Comparison of ENCODE assay signal across 8 mouse cellular contexts in genomic region chr6:38065501-38066122, GRCm38 (mm10). TPM values are rescaled to one million over a fixed set of nuclear protein-coding genes. Genes with fewer than 3 reads are reported as not detected.
A peak's percentile ranks its signal among the peaks of the same experiment; 100 is the strongest.
DNase-seq lines count a peak whose midpoint lies in the region; ATAC-seq and TF ChIP-seq lines count a peak whose summit lies in the region.

No protein-coding gene starts in this region.

- H3K4me2 ChIP-seq in neural tube, embryonic 12.5 days (replicated peaks): no peak overlapping the region
- H3K4me2 ChIP-seq in midbrain, postnatal 0 days (ENCODE audit: low read depth, low read length, poor library complexity, severe bottlenecking): no peak overlapping the region

- no peak for DNase-seq in neural tube, embryonic 10.5 days (ENCODE audit: extremely low spot score, low spot score)
- peak; percentile 61 for DNase-seq in layer of hippocampus, adult 9-10 months (ENCODE audit: low spot score)
- DNase-seq in midbrain, postnatal 0 days (ENCODE audit: low spot score): peak; percentile 35
- no peak for DNase-seq in adipocyte (ENCODE audit: low spot score)
- no peak for DNase-seq in gastrocnemius, postnatal 14 days
- DNase-seq in heart, postnatal 4 days: no peak

- TF ChIP-seq CTCF in cortical plate, adult 2 months (IDR thresholded peaks at IDR 0.05; ENCODE audit: extremely low read depth, insufficient read depth, low read length): no peak
- no peak for TF ChIP-seq CTCF in midbrain, postnatal 0 days (IDR thresholded peaks at IDR 0.05)

- H3K9me3 ChIP-seq in neural tube, embryonic 12.5 days: 0 out of 2 replicates have a peak, but pooled peaks cover 7% of the 10 kb centered on the region
- H3K9me3 ChIP-seq in midbrain, postnatal 0 days (ENCODE audit: low read length): no peaks in the 10 kb centered on the region

- H3K27me3 ChIP-seq in neural tube, embryonic 12.5 days (replicated peaks): no peaks in the 10 kb centered on the region
- no peaks in the 10 kb centered on the region for H3K27me3 ChIP-seq in midbrain, postnatal 0 days (ENCODE audit: insufficient read depth, low read length)

- H3K9ac ChIP-seq in neural tube, embryonic 12.5 days: no peak overlapping the region
- no peak overlapping the region for H3K9ac ChIP-seq in midbrain, postnatal 0 days (replicated peaks; ENCODE audit: low read length, poor library complexity, severe bottlenecking)

- intact Hi-C loops in gastrocnemius, postnatal 14 days (cut with DNase I; ENCODE audit: low total_unique reads): loop anchor here (5.0 to 10.0 kb wide), 2 partner anchors 478 to 601 kb away; no protein-coding TSS in a partner anchor

- no peaks in the 10 kb centered on the region for H3K36me3 ChIP-seq in neural tube, embryonic 12.5 days
- H3K36me3 ChIP-seq in midbrain, postnatal 0 days (ENCODE audit: insufficient read depth, low read length): no peaks in the 10 kb centered on the region

- no peak overlapping the region for H3K4me3 ChIP-seq in neural tube, embryonic 12.5 days
- 0 out of 2 replicates have a peak overlapping the region, but pooled peaks have one; percentile 5 for H3K4me3 ChIP-seq in cortical plate, adult 2 months (ENCODE audit: insufficient read depth, low read length)
- H3K4me3 ChIP-seq in midbrain, postnatal 0 days (ENCODE audit: low read depth, low read length): no peak overlapping the region

- 76% methylated on average over 11 of the region's 11 CpGs for WGBS in neural tube, embryonic 12.5 days
- WGBS in midbrain, postnatal 0 days: 60% methylated on average over 11 of the region's 11 CpGs

- TF ChIP-seq POLR2A in cortical plate, adult 2 months (IDR thresholded peaks at IDR 0.05; ENCODE audit: extremely low read depth, insufficient read depth, low read length): no peak

- H3K27ac ChIP-seq in neural tube, embryonic 12.5 days: no peak overlapping the region
- no peak overlapping the region for H3K27ac ChIP-seq in cortical plate, adult 2 months (ENCODE audit: insufficient read depth, low read length)
- no peak overlapping the region for H3K27ac ChIP-seq in midbrain, postnatal 0 days (ENCODE audit: low read depth, low read length)

- ATAC-seq in neural tube, embryonic 12.5 days (ENCODE audit: low FRiP score, low read depth): peak; percentile 71; the same call in 1 of the 2 replicates
- peak; percentile 71 for ATAC-seq in midbrain, postnatal 0 days (ENCODE audit: low FRiP score)

- no peaks in the 10 kb centered on the region for H3K4me1 ChIP-seq in neural tube, embryonic 12.5 days
- peaks cover 2% of the 10 kb centered on the region for H3K4me1 ChIP-seq in cortical plate, adult 2 months (ENCODE audit: control insufficient read depth, insufficient read depth, low read length)
- no peaks in the 10 kb centered on the region; the same call in 1 of the 2 replicates for H3K4me1 ChIP-seq in midbrain, postnatal 0 days (ENCODE audit: insufficient read depth, low read length)

RNA-seq across cellular contexts. Expression of gene Svopl, which starts 18.8 kb away (rescaled TPM):
- polyA plus RNA-seq in neural tube, embryonic 12.5 days (2016; fragmentation: Nextera tagmentation; extraction: Ambion mirVana): 0.66 and 0.77 TPM in 2 replicates
- not detected in 2 replicates for polyA plus RNA-seq in cortical plate, adult 2 months (2012; rRNA removed)
- 0.28 and 0.99 TPM in 2 replicates for total RNA-seq in midbrain, postnatal 0 days (2014; rRNA removed)
- 0.33 and 0.51 TPM in 2 replicates for polyA plus RNA-seq in midbrain, postnatal 0 days (2015; fragmentation: Nextera tagmentation; extraction: Ambion mirVana)
- total RNA-seq in gastrocnemius, postnatal 14 days (2021): under 1 TPM; 0.58 to 0.66 TPM
- total RNA-seq in heart, postnatal 4 days (2021): under 1 TPM; 0.65 to 0.69 TPM

RNA-seq across cellular contexts. Expression of gene Tmem213, which starts 43.4 kb away (rescaled TPM):
- polyA plus RNA-seq in neural tube, embryonic 12.5 days (2016; fragmentation: Nextera tagmentation; extraction: Ambion mirVana): not detected in 2 replicates
- polyA plus RNA-seq in cortical plate, adult 2 months (2012; rRNA removed): not detected in 2 replicates
- total RNA-seq in midbrain, postnatal 0 days (2014; rRNA removed): not detected in 2 replicates
- polyA plus RNA-seq in midbrain, postnatal 0 days (2015; fragmentation: Nextera tagmentation; extraction: Ambion mirVana): 0.26 TPM in 1 of 2 replicates, not detected in the other
- not detected for total RNA-seq in gastrocnemius, postnatal 14 days (2021)
- not detected for total RNA-seq in heart, postnatal 4 days (2021)

RNA-seq across cellular contexts. Expression of gene Atp6v0a4, which starts 58.8 kb away (rescaled TPM):
- polyA plus RNA-seq in neural tube, embryonic 12.5 days (2016; fragmentation: Nextera tagmentation; extraction: Ambion mirVana): 0.15 TPM in 1 of 2 replicates, not detected in the other
- 0.15 and 0.30 TPM in 2 replicates for polyA plus RNA-seq in cortical plate, adult 2 months (2012; rRNA removed)
- 0.09 and 0.27 TPM in 2 replicates for total RNA-seq in midbrain, postnatal 0 days (2014; rRNA removed)
- 0.26 and 0.30 TPM in 2 replicates for polyA plus RNA-seq in midbrain, postnatal 0 days (2015; fragmentation: Nextera tagmentation; extraction: Ambion mirVana)
- 1 to 10 TPM; 1.5 to 2.0 TPM for total RNA-seq in gastrocnemius, postnatal 14 days (2021)
- total RNA-seq in heart, postnatal 4 days (2021): 1 to 10 TPM; 2.1 to 2.9 TPM

Comparison
In these comparisons a context has a peak if more than half of its experiments do, and no peak if none do; other contexts are left out.
1. DNase-seq: peak in layer of hippocampus, adult 9-10 months (single experiment) and midbrain, postnatal 0 days (single experiment); none in neural tube, embryonic 10.5 days (single experiment), adipocyte (single experiment), gastrocnemius, postnatal 14 days (single experiment) and heart, postnatal 4 days (single experiment).